Mouse (Mus musculus) olfactory bulb, adult 2 months (tissue): ENCODE results near the gene Fdx1.

ENCODE experiments used
- CTCF ChIP-seq: fragments of 200-500 bp; IDR thresholded peaks from 2 replicates; pipeline ENCODE4 v1.5.1; 2012; ENCODE audit warnings: low read depth, mild to moderate bottlenecking, low read length, moderate library complexity; ENCODE audit not compliant: insufficient read depth
- POLR2A ChIP-seq: fragments of 200-500 bp; IDR thresholded peaks from 2 replicates; pipeline ENCODE4 v1.6.1; 2012; ENCODE audit warnings: mild to moderate bottlenecking, low read depth, low read length, moderate library complexity; ENCODE audit not compliant: insufficient read depth

GRCm38 (mm10) chr9:51908838-51909237 is 54.5 kb downstream of the Fdx1 start:
- TF ChIP-seq POLR2A, result no peak
- TF ChIP-seq CTCF, result no peak
